Mouse (Mus musculus) heart, embryonic 12.5 days (tissue): Measurements from ENCODE around the gene Pdap1. TPM values are rescaled to one million over a fixed set of nuclear protein-coding genes. Genes with fewer than 3 reads are reported as not detected.
"Not testable (repeated sequence)": the region's sequence is repeated elsewhere in the genome, so short reads cannot be mapped to it uniquely, and the experiment has no call there.

Experiments used
- ATAC-seq: fragments of 200-750 bp; cut with Nextera tagmentation; 2 replicates; pipeline ENCODE4 v1.8.0; 2017; ENCODE audit warnings: moderate TSS enrichment, moderate library complexity; ENCODE audit not compliant: insufficient number of reproducible peaks, low FRiP score
- H3K27ac ChIP-seq: fragments of 300-500 bp; sonication (generic); 2 replicates; pipeline ENCODE4 v1.5.1; 2016; ENCODE audit warnings: mild to moderate bottlenecking, moderate library complexity; ENCODE audit not compliant: poor library complexity, severe bottlenecking
- H3K27me3 ChIP-seq: fragments of 300-500 bp; sonication (generic); replicated peaks from 2 replicates; pipeline ENCODE4 v1.6.1; 2016; ENCODE audit warnings: mild to moderate bottlenecking, moderate library complexity
- H3K36me3 ChIP-seq: fragments of 300-500 bp; sonication (generic); 2 replicates; pipeline ENCODE4 v1.6.1; 2016; ENCODE audit warnings: mild to moderate bottlenecking, moderate library complexity
- H3K4me1 ChIP-seq: fragments of 300-500 bp; sonication (generic); replicated peaks from 2 replicates; pipeline ENCODE4 v1.6.1; 2016; ENCODE audit warnings: mild to moderate bottlenecking
- H3K4me2 ChIP-seq: fragments of 300-500 bp; sonication (generic); 2 replicates; pipeline ENCODE4 v1.6.1; 2016; ENCODE audit warnings: mild to moderate bottlenecking, moderate library complexity
- H3K4me3 ChIP-seq: fragments of 300-500 bp; sonication (generic); 2 replicates; pipeline ENCODE4 v1.5.1; 2016; ENCODE audit warnings: mild to moderate bottlenecking
- H3K9ac ChIP-seq: fragments of 300-500 bp; sonication (generic); 2 replicates; pipeline ENCODE4 v1.6.1; 2016; ENCODE audit warnings: mild to moderate bottlenecking, moderate library complexity
- H3K9me3 ChIP-seq: fragments of 300-500 bp; sonication (generic); replicated peaks from 2 replicates; pipeline ENCODE4 v1.6.1; 2016; ENCODE audit warnings: mild to moderate bottlenecking, moderate library complexity
- WGBS: fragments of 180-500 bp; shearing (Covaris S2); methylation state at CpG from one replicate; pipeline ENCODE4 v1.1.7; 2016; 5-methylcytosine and 5-hydroxymethylcytosine counted together
- polyA plus RNA-seq: library from polyadenylated mRNA; unstranded; fragments of >200 nt; fragmentation: Nextera tagmentation; extraction: Ambion mirVana; gene quantifications from 2 replicates; pipeline ENCODE4 v1.2.1, GENCODE M21; 2016

Gene Pdap1
- polyA plus RNA-seq, 1 experiment from 2014 or later = 71.8 TPM

DNA sequence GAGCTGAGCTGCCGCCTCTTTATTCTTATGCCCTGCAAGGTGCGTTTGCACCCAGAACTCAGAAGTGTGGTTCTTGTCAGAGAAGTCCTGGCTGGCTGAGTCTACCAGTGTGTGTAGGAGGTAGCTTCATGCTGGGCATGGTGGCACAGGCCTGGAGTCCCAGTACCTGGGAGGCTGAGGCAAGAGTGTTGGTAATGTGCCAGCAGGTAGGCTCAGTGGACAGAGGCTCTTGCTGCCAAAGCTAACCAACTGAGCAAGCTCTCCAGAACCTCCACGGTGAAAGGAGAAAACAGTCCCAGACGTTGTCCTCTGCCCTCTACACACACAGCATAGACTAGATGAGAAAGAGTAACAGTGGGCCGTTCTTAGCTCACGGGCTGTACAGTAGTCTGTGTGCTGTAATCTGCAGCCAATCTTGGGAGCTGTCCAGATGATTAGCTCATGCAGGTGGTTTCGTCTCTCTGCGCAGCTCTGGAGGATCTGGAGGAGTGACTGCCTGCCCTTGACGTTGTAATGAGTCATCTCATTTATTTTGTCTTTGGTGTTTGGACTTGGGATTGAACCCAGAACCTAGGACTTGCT lies 34.3 kb downstream of the Pdap1 start:
- no peaks in the 10 kb centered on the region for H3K27me3 ChIP-seq
- no peak overlapping the region for H3K4me3 ChIP-seq
- H3K4me1 ChIP-seq = no peaks in the 10 kb centered on the region
- H3K9me3 ChIP-seq = no peaks in the 10 kb centered on the region; the same call in 1 of the 2 replicates
- no peak overlapping the region for H3K27ac ChIP-seq
- WGBS = 88% methylated on average over 9 of the region's 9 CpGs
- no peak overlapping the region for H3K9ac ChIP-seq
- peaks cover 97% of the 10 kb centered on the region for H3K36me3 ChIP-seq
- ATAC-seq = no peak
- no peak overlapping the region for H3K4me2 ChIP-seq

DNA sequence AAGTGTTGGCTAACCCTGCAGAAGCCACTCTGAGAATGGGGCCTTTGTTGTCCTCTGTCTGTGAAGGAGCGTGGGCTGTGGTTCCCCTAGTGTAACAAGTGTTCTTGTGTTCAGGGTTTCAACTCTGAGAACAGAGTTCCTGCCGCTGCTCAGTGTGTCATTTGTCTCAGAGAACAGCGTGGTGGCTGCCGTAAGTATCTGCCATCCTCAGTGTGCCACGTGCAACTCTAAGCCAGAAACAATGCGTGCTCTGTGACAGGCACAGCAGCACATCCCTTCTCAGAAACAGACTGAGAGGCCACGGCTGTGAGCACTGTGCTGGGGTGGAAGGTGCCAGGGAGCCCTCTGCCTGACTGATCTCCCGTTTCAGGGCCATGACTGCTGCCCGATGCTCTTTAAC lies 35.7 kb downstream of the Pdap1 start:
- no peak overlapping the region for H3K4me3 ChIP-seq
- 83% methylated on average over 9 of the region's 9 CpGs for WGBS
- ATAC-seq = no peak
- no peaks in the 10 kb centered on the region; the same call in 1 of the 2 replicates for H3K9me3 ChIP-seq
- H3K27me3 ChIP-seq = no peaks in the 10 kb centered on the region
- H3K27ac ChIP-seq = no peak overlapping the region
- no peak overlapping the region for H3K4me2 ChIP-seq
- H3K36me3 ChIP-seq = peaks cover 97% of the 10 kb centered on the region
- H3K9ac ChIP-seq = no peak overlapping the region
- H3K4me1 ChIP-seq = no peaks in the 10 kb centered on the region

- no peak overlapping the region for H3K27ac ChIP-seq
- H3K9ac ChIP-seq = no peak overlapping the region
- ATAC-seq = no peak
- no peaks in the 10 kb centered on the region; the same call in 1 of the 2 replicates for H3K9me3 ChIP-seq
- no peaks in the 10 kb centered on the region for H3K4me1 ChIP-seq
- WGBS = 69% methylated on average over 4 of the region's 4 CpGs
- H3K4me3 ChIP-seq = no peak overlapping the region
- no peak overlapping the region for H3K4me2 ChIP-seq
- peaks cover 95% of the 10 kb centered on the region for H3K36me3 ChIP-seq
- H3K27me3 ChIP-seq = no peaks in the 10 kb centered on the region
Measured at GRCm38 (mm10) chr5:145102706-145103105, 37.3 kb downstream of the Pdap1 start.

DNA sequence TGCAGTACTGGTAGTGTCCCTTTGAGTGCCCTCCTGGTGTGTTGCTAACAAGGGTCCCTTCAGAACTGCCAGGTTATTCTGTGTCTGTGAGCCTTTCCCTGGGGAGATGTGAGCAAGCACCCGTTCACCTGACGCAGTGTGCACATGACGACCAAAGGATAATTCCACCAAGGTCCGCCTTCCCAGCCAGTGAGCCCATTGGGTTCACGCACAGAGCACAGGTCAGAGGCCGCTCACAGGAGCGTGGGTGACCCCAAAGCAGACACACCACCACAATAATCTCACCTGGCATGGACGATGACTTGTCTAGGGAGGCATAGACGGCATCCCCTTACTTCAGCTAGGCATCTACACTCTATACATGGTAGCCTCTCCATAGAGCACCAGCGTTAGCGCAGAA lies 38.6 kb downstream of the Pdap1 start:
- not testable (repeated sequence) for H3K4me3 ChIP-seq, ATAC-seq, H3K27ac ChIP-seq, H3K4me2 ChIP-seq, H3K9me3 ChIP-seq, H3K9ac ChIP-seq, H3K27me3 ChIP-seq, H3K4me1 ChIP-seq
- WGBS = 96% methylated on average over 11 of the region's 11 CpGs
- H3K36me3 ChIP-seq = peaks cover 94% of the 10 kb centered on the region

- ATAC-seq = no peak
- Histone ChIP-seq H3K4me1 (no peaks in the 10 kb centered on the region), H3K9me3 (no peaks in the 10 kb centered on the region; the same call in 1 of the 2 replicates), H3K4me2 (no peak overlapping the region), H3K27ac (no peak overlapping the region), H3K36me3 (peaks cover 94% of the 10 kb centered on the region), H3K4me3 (no peak overlapping the region), H3K9ac (no peak overlapping the region), H3K27me3 (no peaks in the 10 kb centered on the region)
- WGBS = 96% methylated on average over 9 of the region's 9 CpGs
Measured at GRCm38 (mm10) chr5:145100960-145101359, 39.1 kb downstream of the Pdap1 start.

DNA sequence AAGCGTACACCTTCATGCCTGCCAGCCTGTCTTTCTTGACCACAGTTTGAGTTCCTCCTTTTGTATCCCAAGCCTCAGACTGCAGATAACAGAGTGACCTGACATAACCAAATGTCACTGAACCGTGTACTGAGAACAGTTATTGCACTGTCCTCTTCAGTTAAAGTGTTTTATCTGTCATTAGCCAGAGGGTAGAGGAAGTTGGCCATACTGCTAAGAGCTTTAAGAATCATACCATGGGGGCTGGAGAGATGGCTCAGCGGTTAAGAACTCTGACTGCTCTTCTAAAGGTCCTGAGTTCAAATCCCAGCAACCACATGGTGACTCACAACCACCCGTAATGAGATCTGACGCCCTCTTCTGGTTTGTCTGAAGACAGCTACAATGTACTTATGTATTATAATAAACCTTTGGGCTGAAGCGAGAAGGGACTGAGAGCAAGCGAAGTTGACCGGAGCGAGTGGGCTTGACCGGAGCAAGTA lies 41.7 kb downstream of the Pdap1 start:
- Histone ChIP-seq H3K27me3 (no peaks in the 10 kb centered on the region), H3K9ac (no peak overlapping the region), H3K36me3 (peaks cover 91% of the 10 kb centered on the region), H3K4me3 (no peak overlapping the region), H3K9me3 (no peaks in the 10 kb centered on the region; the same call in 1 of the 2 replicates), H3K4me1 (no peaks in the 10 kb centered on the region), H3K4me2 (no peak overlapping the region), H3K27ac (no peak overlapping the region)
- WGBS = 89% methylated on average over 10 of the region's 10 CpGs
- ATAC-seq = no peak

DNA sequence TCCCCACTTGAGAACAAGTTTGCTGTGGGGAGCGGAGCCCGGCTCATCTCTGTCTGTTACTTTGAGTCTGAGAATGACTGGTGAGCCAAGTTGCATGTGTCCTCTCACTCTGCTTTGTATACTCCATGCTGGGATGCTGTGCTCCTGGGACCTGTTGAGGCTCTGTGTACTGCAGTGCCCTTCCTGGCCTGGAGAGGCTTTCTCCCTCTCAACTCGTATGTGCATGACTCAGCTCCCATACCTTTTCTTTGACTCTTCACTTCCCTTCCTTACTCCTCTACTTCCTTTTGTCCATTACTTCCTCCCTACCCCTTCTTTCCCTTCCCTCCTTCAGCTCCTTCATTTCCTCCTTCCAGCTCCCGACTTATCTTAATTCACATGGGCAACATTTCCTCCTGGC lies 43.8 kb downstream of the Pdap1 start:
- ATAC-seq = no peak

DNA sequence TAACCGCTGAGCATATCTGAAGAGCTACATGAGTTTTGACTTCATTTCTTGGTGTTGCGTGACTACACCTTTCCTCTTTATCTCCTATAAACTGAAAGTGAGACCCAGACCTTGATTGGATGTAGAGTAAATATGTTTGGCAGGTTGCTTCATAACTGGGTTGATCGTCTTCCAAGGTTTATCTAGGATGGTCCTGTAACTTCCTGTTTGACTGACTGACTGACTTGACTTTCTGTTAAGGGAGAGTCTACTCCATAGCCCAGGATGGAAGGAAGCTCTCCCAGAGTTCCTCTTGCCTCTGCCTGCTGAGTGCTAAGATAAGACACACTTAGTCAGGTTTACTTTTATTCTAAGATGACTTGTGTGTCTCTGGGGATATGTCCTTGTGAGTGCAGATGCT lies 50.2 kb downstream of the Pdap1 start:
- no peak overlapping the region for H3K9ac ChIP-seq
- no peak overlapping the region for H3K27ac ChIP-seq
- H3K4me2 ChIP-seq = no peak overlapping the region
- H3K27me3 ChIP-seq = no peaks in the 10 kb centered on the region
- peaks cover 4% of the 10 kb centered on the region for H3K4me1 ChIP-seq
- no peak overlapping the region for H3K4me3 ChIP-seq
- peaks cover 54% of the 10 kb centered on the region for H3K36me3 ChIP-seq
- no peaks in the 10 kb centered on the region for H3K9me3 ChIP-seq
- no peak for ATAC-seq
- 77% methylated on average over 3 of the region's 3 CpGs for WGBS

More for the DNA sequence above, 43.8 kb downstream of the Pdap1 start:
- WGBS = 79% methylated on average over 4 of the region's 4 CpGs
- Histone ChIP-seq H3K9me3 (no peaks in the 10 kb centered on the region), H3K4me3 (no peak overlapping the region), H3K27ac (no peak overlapping the region), H3K9ac (no peak overlapping the region), H3K27me3 (no peaks in the 10 kb centered on the region), H3K4me1 (no peaks in the 10 kb centered on the region), H3K36me3 (peaks cover 90% of the 10 kb centered on the region), H3K4me2 (no peak overlapping the region)

- WGBS = 95% methylated on average over 2 of the region's 2 CpGs
- ATAC-seq = no peak
- Histone ChIP-seq H3K27me3 (no peaks in the 10 kb centered on the region), H3K36me3 (peaks cover 40% of the 10 kb centered on the region), H3K4me1 (peaks cover 11% of the 10 kb centered on the region), H3K4me2 (no peak overlapping the region), H3K9me3 (no peaks in the 10 kb centered on the region), H3K27ac (no peak overlapping the region), H3K4me3 (no peak overlapping the region), H3K9ac (no peak overlapping the region)
Measured at GRCm38 (mm10) chr5:145088186-145088585, 51.9 kb downstream of the Pdap1 start.

DNA sequence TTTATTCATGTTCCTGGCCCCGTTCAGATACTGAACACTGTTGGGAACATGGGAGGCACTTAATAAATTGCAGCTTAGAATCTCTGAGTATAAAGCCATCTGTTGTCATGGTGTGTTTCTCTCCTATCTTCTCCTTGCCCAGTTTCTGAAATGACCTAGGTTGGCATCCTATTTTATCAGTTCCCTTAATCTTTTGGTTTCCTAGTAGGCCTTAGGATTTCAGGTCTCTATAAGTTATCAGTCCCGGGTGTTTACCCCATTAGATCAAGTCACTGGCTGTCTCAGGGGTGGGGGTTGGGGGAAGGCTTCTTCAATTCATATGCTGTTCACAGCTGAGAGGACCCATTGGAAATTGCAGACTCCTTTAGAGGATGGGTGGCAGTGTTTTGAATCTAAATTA lies 55.2 kb downstream of the Pdap1 start:
- Histone ChIP-seq H3K9ac (peak overlapping the region; percentile 90), H3K27me3 (no peaks in the 10 kb centered on the region), H3K36me3 (peaks cover 18% of the 10 kb centered on the region), H3K9me3 (peaks cover 3% of the 10 kb centered on the region; the same call in 1 of the 2 replicates), H3K4me3 (peak overlapping the region; percentile 86), H3K4me1 (peaks cover 11% of the 10 kb centered on the region), H3K4me2 (peak overlapping the region; percentile 94), H3K27ac (no peak overlapping the region)
- no peak for ATAC-seq
- 59% methylated on average over 2 of the region's 2 CpGs for WGBS

- peaks cover 11% of the 10 kb centered on the region for H3K4me1 ChIP-seq
- peak within 1 kb of the TSS; percentile 86 for H3K4me3 ChIP-seq
- H3K4me2 ChIP-seq = peak within 1 kb of the TSS; percentile 94
- 0 out of 2 replicates have a peak within 1 kb of the TSS, but pooled peaks have one; percentile 36 for H3K27ac ChIP-seq
- peaks cover 12% of the 10 kb centered on the region for H3K36me3 ChIP-seq
- under 1% methylated on average over 54 of the region's 54 CpGs for WGBS
- ATAC-seq = peak; percentile 97
- H3K9ac ChIP-seq = peak within 1 kb of the TSS; percentile 90
- no peaks in the 10 kb centered on the region for H3K27me3 ChIP-seq
- H3K9me3 ChIP-seq = peaks cover 3% of the 10 kb centered on the region; the same call in 1 of the 2 replicates
Measured at GRCm38 (mm10) chr5:145083632-145084451, 56.2 kb downstream of the Pdap1 start, which contains the start of the genes Arpc1a and Kpna7. TSS of gene Arpc1a (plus strand) at chr5:145083830. TSS of gene Kpna7 (minus strand) at chr5:145084030.
